Mouse (Mus musculus): ENCODE measurements at regions not wholly inside any gene's neighbourhood (a gene's known extent, or its start where the extent isn't known, plus 50 kb on each side); places are given as distances from the start of the nearest gene placed in this dataset.
A peak's percentile ranks its signal among the peaks of the same experiment; 100 is the strongest.

DNA sequence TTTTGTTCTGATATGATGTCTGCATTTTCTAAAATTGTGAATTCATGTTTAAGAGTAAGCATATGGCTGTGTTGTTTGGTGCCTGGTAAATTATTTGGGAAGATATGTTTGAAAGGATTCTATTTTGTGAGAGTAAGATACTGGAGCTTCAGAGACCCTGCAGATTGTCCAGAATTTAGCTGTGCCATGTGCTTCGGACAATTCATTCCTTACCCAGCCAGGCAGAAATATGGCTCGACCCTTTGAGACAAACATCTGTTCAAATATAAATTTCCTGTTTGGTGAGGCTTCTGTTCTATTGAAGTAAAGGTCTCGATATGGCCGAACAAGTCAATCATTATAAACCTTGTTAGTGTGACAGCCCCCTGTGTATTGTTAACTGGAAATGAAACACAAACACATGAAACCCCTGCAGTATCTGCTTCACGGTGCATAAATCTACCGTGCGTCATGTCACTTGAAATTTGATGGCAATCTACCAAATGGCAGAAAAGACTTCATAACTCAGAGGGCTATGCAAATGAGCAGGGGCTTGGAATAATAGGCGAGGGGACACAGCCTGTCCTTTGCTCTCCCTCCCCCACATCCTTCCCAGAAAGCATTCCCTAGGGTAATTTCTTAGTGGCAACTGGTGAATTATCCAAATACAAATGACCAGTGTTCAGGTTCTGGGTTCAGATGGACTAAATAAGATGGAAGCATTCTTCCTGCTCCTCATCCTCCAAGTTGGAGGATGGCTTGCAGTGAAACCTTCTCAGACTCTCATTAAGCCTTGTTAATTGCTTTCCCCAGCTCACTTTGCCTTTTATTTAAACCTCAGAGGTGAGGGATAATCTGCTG lies 61.8 kb downstream of the Adcyap1 start:
- no peak overlapping the region for H3K27ac ChIP-seq (ENCODE audit: low read length)
- peak; percentile 78 for ATAC-seq
- H3K9ac ChIP-seq (ENCODE audit: low read depth, low read length), result no peak overlapping the region
- H3K4me1 ChIP-seq (ENCODE audit: control insufficient read depth, insufficient read depth, low read length), result peaks cover 10% of the 10 kb centered on the region
- H3K9me3 ChIP-seq (replicated peaks; ENCODE audit: control insufficient read depth, low read length, poor library complexity, severe bottlenecking), result no peaks in the 10 kb centered on the region
- no peak overlapping the region for H3K4me2 ChIP-seq (ENCODE audit: low read length)
- H3K27me3 ChIP-seq (ENCODE audit: control insufficient read depth, insufficient read depth, low read depth, low read length), result no peaks in the 10 kb centered on the region
- 11% methylated on average over 8 of the region's 8 CpGs for WGBS
- H3K36me3 ChIP-seq (ENCODE audit: control insufficient read depth, insufficient read depth, low read length), result no peaks in the 10 kb centered on the region
- no peak overlapping the region for H3K4me3 ChIP-seq (ENCODE audit: low read depth, low read length)

GRCm38 (mm10) chr17:93261206-93261504 lies 62.3 kb downstream of the Adcyap1 start:
- H3K27me3 ChIP-seq (ENCODE audit: control insufficient read depth, insufficient read depth, low read depth, low read length), result no peaks in the 10 kb centered on the region
- peaks cover 10% of the 10 kb centered on the region for H3K4me1 ChIP-seq (ENCODE audit: control insufficient read depth, insufficient read depth, low read length)
- H3K9ac ChIP-seq (ENCODE audit: low read depth, low read length), result no peak overlapping the region
- no peak overlapping the region for H3K27ac ChIP-seq (ENCODE audit: low read length)
- no peak overlapping the region for H3K4me3 ChIP-seq (ENCODE audit: low read depth, low read length)
- no peaks in the 10 kb centered on the region for H3K36me3 ChIP-seq (ENCODE audit: control insufficient read depth, insufficient read depth, low read length)
- H3K4me2 ChIP-seq (ENCODE audit: low read length), result no peak overlapping the region
- no peaks in the 10 kb centered on the region for H3K9me3 ChIP-seq (replicated peaks; ENCODE audit: control insufficient read depth, low read length, poor library complexity, severe bottlenecking)
- WGBS, result 55% methylated on average over 1 of the region's 1 CpGs
- peak; percentile 71 for ATAC-seq

GRCm38 (mm10) chr17:93306121-93306520 lies 107.3 kb downstream of the Adcyap1 start:
- Histone ChIP-seq H3K27ac (ENCODE audit: low read length) (no peak overlapping the region), H3K36me3 (ENCODE audit: control insufficient read depth, insufficient read depth, low read length) (no peaks in the 10 kb centered on the region), H3K4me1 (ENCODE audit: control insufficient read depth, insufficient read depth, low read length) (no peaks in the 10 kb centered on the region), H3K4me3 (ENCODE audit: low read depth, low read length) (no peak overlapping the region), H3K9me3 (replicated peaks; ENCODE audit: control insufficient read depth, low read length, poor library complexity, severe bottlenecking) (no peaks in the 10 kb centered on the region), H3K9ac (ENCODE audit: low read depth, low read length) (no peak overlapping the region), H3K4me2 (ENCODE audit: low read length) (no peak overlapping the region), H3K27me3 (ENCODE audit: control insufficient read depth, insufficient read depth, low read depth, low read length) (no peaks in the 10 kb centered on the region)
- no peak for ATAC-seq
- WGBS, result 11% methylated on average over 1 of the region's 1 CpGs

GRCm38 (mm10) chr17:93312139-93312538 lies 113.3 kb downstream of the Adcyap1 start:
- H3K27ac ChIP-seq (ENCODE audit: low read length), result no peak overlapping the region
- no peaks in the 10 kb centered on the region for H3K9me3 ChIP-seq (replicated peaks; ENCODE audit: control insufficient read depth, low read length, poor library complexity, severe bottlenecking)
- no peak; the same call in 1 of the 2 replicates for ATAC-seq
- no peaks in the 10 kb centered on the region for H3K36me3 ChIP-seq (ENCODE audit: control insufficient read depth, insufficient read depth, low read length)
- no peaks in the 10 kb centered on the region for H3K27me3 ChIP-seq (ENCODE audit: control insufficient read depth, insufficient read depth, low read depth, low read length)
- H3K4me3 ChIP-seq (ENCODE audit: low read depth, low read length), result no peak overlapping the region
- H3K4me2 ChIP-seq (ENCODE audit: low read length), result no peak overlapping the region
- 19% methylated on average over 4 of the region's 4 CpGs for WGBS
- peaks cover 9% of the 10 kb centered on the region for H3K4me1 ChIP-seq (ENCODE audit: control insufficient read depth, insufficient read depth, low read length)
- H3K9ac ChIP-seq (ENCODE audit: low read depth, low read length), result no peak overlapping the region

- 45% methylated on average over 3 of the region's 3 CpGs for WGBS
- no peaks in the 10 kb centered on the region for H3K36me3 ChIP-seq (ENCODE audit: control insufficient read depth, insufficient read depth, low read length)
- H3K4me3 ChIP-seq (ENCODE audit: low read depth, low read length), result no peak overlapping the region
- ATAC-seq, result peak; percentile 72; the same call in 1 of the 2 replicates
- H3K27ac ChIP-seq (ENCODE audit: low read length), result no peak overlapping the region
- no peaks in the 10 kb centered on the region for H3K27me3 ChIP-seq (ENCODE audit: control insufficient read depth, insufficient read depth, low read depth, low read length)
- peaks cover 9% of the 10 kb centered on the region for H3K4me1 ChIP-seq (ENCODE audit: control insufficient read depth, insufficient read depth, low read length)
- no peak overlapping the region for H3K4me2 ChIP-seq (ENCODE audit: low read length)
- H3K9ac ChIP-seq (ENCODE audit: low read depth, low read length), result no peak overlapping the region
- H3K9me3 ChIP-seq (replicated peaks; ENCODE audit: control insufficient read depth, low read length, poor library complexity, severe bottlenecking), result no peaks in the 10 kb centered on the region
Observed at GRCm38 (mm10) chr17:93312640-93313309, 114.0 kb downstream of the Adcyap1 start.

DNA sequence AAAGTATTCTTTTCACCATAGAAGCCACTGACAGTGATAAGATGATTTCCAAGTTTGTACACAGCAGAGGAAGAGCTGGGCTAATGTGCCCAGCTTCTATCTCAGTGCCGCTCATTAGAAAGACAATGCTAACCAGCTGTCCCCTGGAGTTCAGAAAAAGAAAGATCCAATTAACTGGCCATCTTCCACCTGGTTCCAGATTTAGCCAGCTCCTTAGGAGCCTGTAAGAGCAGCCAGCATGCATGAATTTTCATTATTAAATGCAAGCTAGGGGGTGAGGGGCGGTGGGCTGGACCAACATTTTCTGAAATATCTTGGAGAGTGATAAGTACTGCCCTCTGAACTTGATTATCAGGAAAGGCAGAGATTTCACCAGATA lies 114.5 kb downstream of the Adcyap1 start:
- peak; percentile 83 for ATAC-seq
- no peaks in the 10 kb centered on the region for H3K9me3 ChIP-seq (replicated peaks; ENCODE audit: control insufficient read depth, low read length, poor library complexity, severe bottlenecking)
- no peak overlapping the region for H3K27ac ChIP-seq (ENCODE audit: low read length)
- H3K9ac ChIP-seq (ENCODE audit: low read depth, low read length), result no peak overlapping the region
- no peak overlapping the region for H3K4me2 ChIP-seq (ENCODE audit: low read length)
- H3K36me3 ChIP-seq (ENCODE audit: control insufficient read depth, insufficient read depth, low read length), result no peaks in the 10 kb centered on the region
- no peaks in the 10 kb centered on the region for H3K27me3 ChIP-seq (ENCODE audit: control insufficient read depth, insufficient read depth, low read depth, low read length)
- no peak overlapping the region for H3K4me3 ChIP-seq (ENCODE audit: low read depth, low read length)
- WGBS, result 19% methylated on average over 2 of the region's 2 CpGs
- peaks cover 9% of the 10 kb centered on the region for H3K4me1 ChIP-seq (ENCODE audit: control insufficient read depth, insufficient read depth, low read length)

- H3K36me3 ChIP-seq (ENCODE audit: control insufficient read depth, insufficient read depth, low read length), result no peaks in the 10 kb centered on the region
- H3K27me3 ChIP-seq (ENCODE audit: control insufficient read depth, insufficient read depth, low read depth, low read length), result no peaks in the 10 kb centered on the region
- H3K4me3 ChIP-seq (ENCODE audit: low read depth, low read length), result no peak overlapping the region
- H3K4me1 ChIP-seq (ENCODE audit: control insufficient read depth, insufficient read depth, low read length), result peaks cover 9% of the 10 kb centered on the region
- no peak overlapping the region for H3K9ac ChIP-seq (ENCODE audit: low read depth, low read length)
- H3K27ac ChIP-seq (ENCODE audit: low read length), result no peak overlapping the region
- H3K9me3 ChIP-seq (replicated peaks; ENCODE audit: control insufficient read depth, low read length, poor library complexity, severe bottlenecking), result 0 out of 2 replicates have a peak, but pooled peaks cover 2% of the 10 kb centered on the region
- H3K4me2 ChIP-seq (ENCODE audit: low read length), result no peak overlapping the region
- ATAC-seq, result no peak
- 64% methylated on average over 3 of the region's 3 CpGs for WGBS
Observed at GRCm38 (mm10) chr17:93314144-93314543, 115.3 kb downstream of the Adcyap1 start.

DNA sequence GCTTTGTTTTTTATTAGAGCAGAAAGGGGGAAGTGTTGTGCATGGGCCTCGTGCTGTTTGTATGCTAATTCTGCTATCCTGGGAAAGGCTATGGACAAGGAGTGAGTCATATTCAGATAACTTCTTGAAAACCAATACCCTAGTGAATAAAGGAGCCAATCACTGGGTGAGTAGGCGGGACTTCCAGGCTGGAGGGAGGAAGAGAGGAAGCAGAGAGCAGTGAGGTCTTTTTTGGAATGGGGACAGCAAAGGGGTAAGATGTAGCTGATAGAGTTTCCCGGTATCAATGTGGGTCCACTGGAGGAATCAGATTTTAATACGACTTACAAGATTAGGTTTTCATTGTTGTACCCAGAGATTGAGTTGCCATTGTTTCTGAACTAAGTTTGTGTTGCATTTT lies 122.7 kb downstream of the Adcyap1 start:
- no peak overlapping the region for H3K4me3 ChIP-seq (ENCODE audit: low read depth, low read length)
- H3K4me1 ChIP-seq (ENCODE audit: control insufficient read depth, insufficient read depth, low read length), result no peaks in the 10 kb centered on the region
- H3K9ac ChIP-seq (ENCODE audit: low read depth, low read length), result no peak overlapping the region
- H3K4me2 ChIP-seq (ENCODE audit: low read length), result no peak overlapping the region
- no peaks in the 10 kb centered on the region for H3K27me3 ChIP-seq (ENCODE audit: control insufficient read depth, insufficient read depth, low read depth, low read length)
- ATAC-seq, result no peak
- 83% methylated on average over 4 of the region's 4 CpGs for WGBS
- no peaks in the 10 kb centered on the region for H3K36me3 ChIP-seq (ENCODE audit: control insufficient read depth, insufficient read depth, low read length)
- 0 out of 2 replicates have a peak, but pooled peaks cover 2% of the 10 kb centered on the region for H3K9me3 ChIP-seq (replicated peaks; ENCODE audit: control insufficient read depth, low read length, poor library complexity, severe bottlenecking)
- H3K27ac ChIP-seq (ENCODE audit: low read length), result no peak overlapping the region

DNA sequence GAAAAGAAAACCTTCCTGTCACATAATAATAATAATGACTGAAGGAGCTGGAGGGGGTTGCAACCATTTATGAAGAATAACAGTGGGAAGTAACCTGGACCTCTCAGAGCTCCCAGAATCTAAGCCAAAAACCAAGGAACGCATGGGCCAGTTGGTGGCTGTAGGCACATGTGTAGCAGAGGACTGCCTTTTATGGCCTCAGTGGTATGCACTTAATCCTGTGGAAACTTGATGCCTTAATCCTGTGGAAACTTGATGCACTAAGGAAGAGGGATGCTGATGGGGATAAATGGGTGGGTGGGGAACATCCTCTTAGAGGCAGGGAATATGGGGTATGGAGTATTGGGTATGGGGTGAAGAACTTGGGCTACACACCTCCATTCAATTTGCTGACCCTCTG lies 138.8 kb downstream of the Adcyap1 start:
- Histone ChIP-seq H3K9ac (ENCODE audit: low read depth, low read length) (no peak overlapping the region), H3K27me3 (ENCODE audit: control insufficient read depth, insufficient read depth, low read depth, low read length) (no peaks in the 10 kb centered on the region), H3K4me2 (ENCODE audit: low read length) (no peak overlapping the region), H3K9me3 (replicated peaks; ENCODE audit: control insufficient read depth, low read length, poor library complexity, severe bottlenecking) (no peaks in the 10 kb centered on the region; the same call in 1 of the 2 replicates), H3K4me3 (ENCODE audit: low read depth, low read length) (no peak overlapping the region), H3K27ac (ENCODE audit: low read length) (no peak overlapping the region), H3K4me1 (ENCODE audit: control insufficient read depth, insufficient read depth, low read length) (no peaks in the 10 kb centered on the region), H3K36me3 (ENCODE audit: control insufficient read depth, insufficient read depth, low read length) (no peaks in the 10 kb centered on the region)
- ATAC-seq, result no peak
- 83% methylated on average over 1 of the region's 1 CpGs for WGBS

Measured in midbrain, embryonic 16.5 days (tissue).